Mouse (Mus musculus): ENCODE measurements around the gene Il27ra. TPM values are rescaled to one million over a fixed set of nuclear protein-coding genes. Genes with fewer than 3 reads are reported as not detected.

Il27ra gene
- polyA plus RNA-seq, 1 experiment from 2014 or later: 0.87 TPM

DNA sequence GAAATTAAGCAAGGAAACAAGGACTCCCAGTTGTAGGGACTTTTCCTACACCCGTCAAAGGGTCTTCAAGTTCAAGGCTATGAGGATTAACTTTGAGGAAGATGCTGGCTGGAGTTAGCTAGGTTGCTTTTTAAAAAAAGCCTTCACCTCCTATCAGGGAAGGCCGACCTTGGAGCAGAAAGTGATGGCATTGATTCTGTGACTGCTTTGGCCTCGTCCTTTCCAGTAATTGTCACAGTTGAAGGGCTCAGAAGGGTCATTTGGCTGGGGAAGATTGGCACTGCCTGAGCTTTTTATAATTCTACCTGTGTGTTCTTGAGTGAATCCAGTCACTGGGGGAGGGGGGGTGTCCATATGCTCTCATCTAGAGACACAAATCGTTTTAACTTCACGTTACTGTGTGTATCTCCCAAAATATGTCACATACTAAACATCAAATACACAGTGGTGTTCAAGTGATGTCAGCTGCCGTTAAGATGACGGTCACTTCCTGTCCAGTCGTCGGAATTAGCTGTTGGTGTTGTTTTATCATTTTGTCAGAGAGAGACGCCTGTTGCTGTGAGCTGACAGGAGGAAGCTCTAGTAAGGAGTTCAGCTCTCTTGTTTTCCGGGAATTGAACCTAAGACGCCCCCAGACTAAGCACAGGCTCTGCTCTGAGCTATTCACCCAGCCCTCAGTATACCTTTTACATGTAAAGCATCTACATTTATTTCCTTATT lies 26.1 kb upstream of the Il27ra start:
- Histone ChIP-seq H3K27ac (ENCODE audit: low read length) (no peak overlapping the region; the same call in 1 of the 2 replicates), H3K9me3 (replicated peaks; ENCODE audit: control insufficient read depth, low read length) (no peaks in the 10 kb centered on the region), H3K4me2 (ENCODE audit: low read depth, low read length) (no peak overlapping the region), H3K4me3 (ENCODE audit: low read depth, low read length) (no peak overlapping the region), H3K9ac (ENCODE audit: low read depth, low read length) (no peak overlapping the region), H3K36me3 (ENCODE audit: control insufficient read depth, insufficient read depth) (no peaks in the 10 kb centered on the region), H3K4me1 (ENCODE audit: control insufficient read depth, low read depth, low read length) (peaks cover 30% of the 10 kb centered on the region), H3K27me3 (ENCODE audit: control insufficient read depth, insufficient read depth, low read depth, low read length) (no peaks in the 10 kb centered on the region)
- WGBS (ENCODE audit: insufficient replicate concordance): 37% methylated on average over 12 of the region's 12 CpGs
- no peak for ATAC-seq (ENCODE audit: low read depth)

DNA sequence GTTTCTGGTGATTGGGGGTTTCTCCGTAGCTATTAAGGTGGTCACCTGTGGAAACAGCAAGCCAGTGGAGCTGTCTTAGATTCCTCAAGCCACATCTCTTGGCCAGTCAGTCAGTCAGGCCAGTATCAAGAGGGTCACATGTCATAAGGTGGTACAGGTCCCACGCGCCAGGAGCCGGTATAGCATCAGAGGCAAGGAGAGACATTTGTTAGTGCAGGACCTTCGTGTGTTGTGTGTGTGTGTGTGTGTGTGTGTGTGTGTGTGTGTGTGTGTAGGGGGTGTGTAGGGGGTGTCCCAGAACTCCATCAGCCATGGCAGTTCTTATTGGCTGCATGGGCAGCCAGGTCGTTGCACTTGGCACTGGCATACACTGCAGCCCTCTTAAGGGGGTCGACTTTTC lies 25.5 kb upstream of the Il27ra start:
- no peaks in the 10 kb centered on the region for H3K27me3 ChIP-seq (ENCODE audit: control insufficient read depth, insufficient read depth, low read depth, low read length)
- WGBS (ENCODE audit: insufficient replicate concordance): 68% methylated on average over 7 of the region's 7 CpGs
- peaks cover 30% of the 10 kb centered on the region for H3K4me1 ChIP-seq (ENCODE audit: control insufficient read depth, low read depth, low read length)
- H3K36me3 ChIP-seq (ENCODE audit: control insufficient read depth, insufficient read depth): no peaks in the 10 kb centered on the region
- H3K4me3 ChIP-seq (ENCODE audit: low read depth, low read length): peak overlapping the region; percentile 99
- H3K4me2 ChIP-seq (ENCODE audit: low read depth, low read length): peak overlapping the region; percentile 98
- no peaks in the 10 kb centered on the region for H3K9me3 ChIP-seq (replicated peaks; ENCODE audit: control insufficient read depth, low read length)
- ATAC-seq (ENCODE audit: low read depth): no peak
- H3K27ac ChIP-seq (ENCODE audit: low read length): peak overlapping the region; percentile 43; the same call in 1 of the 2 replicates
- H3K9ac ChIP-seq (ENCODE audit: low read depth, low read length): peak overlapping the region; percentile 33; the same call in 1 of the 2 replicates

DNA sequence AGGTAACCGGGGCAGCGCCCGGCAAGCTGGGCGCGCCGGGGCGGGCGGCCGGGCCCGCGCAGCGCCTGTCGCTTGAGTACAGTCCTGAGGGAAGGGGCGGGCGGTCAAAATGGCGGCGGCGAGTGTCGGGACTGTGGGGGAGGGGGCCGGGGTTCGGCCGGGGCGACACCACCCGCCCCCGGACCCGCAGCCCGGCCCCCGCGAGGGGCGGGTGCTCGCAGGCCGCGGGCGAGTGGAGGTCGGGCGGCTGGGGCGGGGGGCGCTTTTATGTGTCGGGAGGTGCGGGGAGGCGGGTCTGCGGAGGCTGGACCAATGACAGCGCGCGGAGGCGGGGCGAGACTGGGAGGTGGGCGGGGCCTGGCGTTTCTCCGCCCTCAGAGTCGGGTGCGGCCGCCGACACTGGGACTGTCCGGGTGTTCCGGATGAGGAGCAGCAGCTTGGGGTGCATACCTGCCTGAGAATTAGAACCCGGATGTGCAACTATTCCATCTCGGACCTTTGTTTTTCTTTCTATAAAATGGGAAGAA lies 24.7 kb upstream of the Il27ra start:
- no peaks in the 10 kb centered on the region for H3K36me3 ChIP-seq (ENCODE audit: control insufficient read depth, insufficient read depth)
- ATAC-seq (ENCODE audit: low read depth): peak; percentile 65
- H3K4me2 ChIP-seq (ENCODE audit: low read depth, low read length): peak overlapping the region; percentile 98
- under 1% methylated on average over 57 of the region's 58 CpGs for whole genome bisulfite sequencing (ENCODE audit: insufficient replicate concordance)
- H3K9me3 ChIP-seq (replicated peaks; ENCODE audit: control insufficient read depth, low read length): no peaks in the 10 kb centered on the region
- H3K27ac ChIP-seq (ENCODE audit: low read length): peak overlapping the region; percentile 99
- no peaks in the 10 kb centered on the region for H3K27me3 ChIP-seq (ENCODE audit: control insufficient read depth, insufficient read depth, low read depth, low read length)
- peak overlapping the region; percentile 91 for H3K9ac ChIP-seq (ENCODE audit: low read depth, low read length)
- peaks cover 30% of the 10 kb centered on the region for H3K4me1 ChIP-seq (ENCODE audit: control insufficient read depth, low read depth, low read length)
- peak overlapping the region; percentile 99 for H3K4me3 ChIP-seq (ENCODE audit: low read depth, low read length)

DNA sequence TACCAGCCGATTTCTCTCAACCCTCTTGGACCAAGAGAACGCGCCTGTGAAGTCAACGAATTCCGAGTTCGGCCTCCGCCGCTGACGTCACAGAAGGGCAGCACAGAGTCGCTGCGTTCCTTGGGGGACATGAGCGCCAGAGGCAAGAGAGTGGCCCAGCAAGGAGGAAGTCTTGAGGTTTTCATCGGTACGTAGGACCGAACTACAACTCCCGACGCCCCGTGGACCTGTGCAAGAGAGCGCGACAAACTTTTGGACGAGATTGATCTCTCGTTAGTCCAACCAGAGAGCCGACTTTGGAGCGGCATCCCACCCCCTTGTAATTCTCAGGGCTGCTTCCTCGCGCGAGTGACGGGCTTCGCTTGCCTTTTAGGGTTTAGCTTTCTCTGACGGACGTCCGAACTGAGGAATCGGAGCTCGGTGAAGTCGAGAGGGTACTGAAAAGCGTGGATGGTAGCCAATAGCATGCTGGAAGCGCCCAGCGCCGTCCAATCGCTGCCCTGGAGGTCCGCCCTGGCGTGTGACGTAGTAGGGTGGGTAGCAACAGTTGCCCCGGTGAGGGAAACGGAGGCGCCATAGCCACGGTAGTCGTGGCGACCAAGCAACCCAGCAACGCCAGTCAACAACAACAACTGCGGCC lies 24.0 kb upstream of the Il27ra start, which contains the start of gene Rfx1:
Rfx1 (plus strand) TSS at position 544 of the 640 bp plus-strand sequence.
- ATAC-seq (ENCODE audit: low read depth): peak; percentile 94
- peak within 1 kb of the TSS; percentile 99 for H3K27ac ChIP-seq (ENCODE audit: low read length)
- no peaks in the 10 kb centered on the region for H3K27me3 ChIP-seq (ENCODE audit: control insufficient read depth, insufficient read depth, low read depth, low read length)
- H3K9me3 ChIP-seq (replicated peaks; ENCODE audit: control insufficient read depth, low read length): no peaks in the 10 kb centered on the region
- H3K4me3 ChIP-seq (ENCODE audit: low read depth, low read length): peak within 1 kb of the TSS; percentile 99
- WGBS (ENCODE audit: insufficient replicate concordance): under 1% methylated on average over 51 of the region's 51 CpGs
- no peaks in the 10 kb centered on the region for H3K36me3 ChIP-seq (ENCODE audit: control insufficient read depth, insufficient read depth)
- peak within 1 kb of the TSS; percentile 98 for H3K4me2 ChIP-seq (ENCODE audit: low read depth, low read length)
- peak within 1 kb of the TSS; percentile 91 for H3K9ac ChIP-seq (ENCODE audit: low read depth, low read length)
- H3K4me1 ChIP-seq (ENCODE audit: control insufficient read depth, low read depth, low read length): peaks cover 30% of the 10 kb centered on the region

DNA sequence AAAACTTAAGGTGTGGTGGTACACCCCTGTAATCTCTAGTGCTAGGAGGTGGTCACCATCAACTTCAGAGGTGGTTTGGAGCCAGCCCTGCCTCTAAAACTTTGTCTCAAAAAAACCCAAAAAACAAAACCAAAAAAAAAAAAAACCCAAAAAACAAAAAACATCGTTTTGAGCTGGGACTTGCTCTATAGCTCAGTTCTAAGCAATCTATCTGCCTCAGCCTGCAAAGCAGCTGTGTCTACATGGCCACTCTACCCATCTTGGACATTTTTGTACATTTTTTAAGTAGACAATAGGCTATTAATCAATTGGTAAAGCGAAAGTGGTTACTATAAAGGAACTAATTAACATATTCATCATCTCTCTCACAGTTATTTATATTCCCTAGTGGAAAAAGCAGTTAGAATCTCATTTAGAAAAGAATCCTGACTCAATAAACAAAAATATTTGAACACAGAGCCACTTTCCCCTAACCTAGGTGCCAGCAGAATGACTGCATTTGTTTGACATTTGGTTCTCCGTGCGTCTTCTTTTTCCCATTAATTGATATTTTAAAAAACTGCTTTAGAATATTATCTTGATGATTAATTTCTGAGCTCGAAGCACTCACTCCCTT lies 23.2 kb upstream of the Il27ra start:
- H3K36me3 ChIP-seq (ENCODE audit: control insufficient read depth, insufficient read depth): no peaks in the 10 kb centered on the region
- peaks cover 27% of the 10 kb centered on the region for H3K4me1 ChIP-seq (ENCODE audit: control insufficient read depth, low read depth, low read length)
- no peaks in the 10 kb centered on the region for H3K9me3 ChIP-seq (replicated peaks; ENCODE audit: control insufficient read depth, low read length)
- H3K9ac ChIP-seq (ENCODE audit: low read depth, low read length): peak overlapping the region; percentile 91
- 21% methylated on average over 5 of the region's 5 CpGs for WGBS (ENCODE audit: insufficient replicate concordance)
- peak overlapping the region; percentile 99 for H3K27ac ChIP-seq (ENCODE audit: low read length)
- H3K27me3 ChIP-seq (ENCODE audit: control insufficient read depth, insufficient read depth, low read depth, low read length): no peaks in the 10 kb centered on the region
- peak overlapping the region; percentile 99 for H3K4me3 ChIP-seq (ENCODE audit: low read depth, low read length)
- peak overlapping the region; percentile 98 for H3K4me2 ChIP-seq (ENCODE audit: low read depth, low read length)
- ATAC-seq (ENCODE audit: low read depth): no peak

DNA sequence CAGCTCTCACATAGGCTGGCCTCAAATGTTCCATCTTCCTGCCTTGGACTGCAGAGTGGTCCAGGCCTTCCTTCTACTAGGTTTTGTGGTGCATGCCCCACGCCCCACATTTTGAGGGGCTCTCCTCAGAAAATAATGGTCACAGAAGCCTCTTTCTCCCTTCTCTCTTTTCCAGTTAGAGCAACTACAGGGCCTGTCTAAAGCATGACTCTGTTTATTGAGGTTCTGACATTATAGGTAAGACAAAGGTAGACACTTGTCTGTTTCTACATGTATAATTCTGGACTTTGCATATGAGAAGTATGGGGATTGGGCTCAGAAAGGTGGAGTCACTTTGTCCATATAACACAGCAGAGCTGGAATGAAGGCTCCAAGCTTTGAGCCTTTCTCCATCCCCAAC lies 22.6 kb upstream of the Il27ra start, which contains the start of gene Gm10643:
Gm10643 (minus strand) TSS at position 101 of the 400 bp plus-strand sequence.
- Histone ChIP-seq H3K36me3 (ENCODE audit: control insufficient read depth, insufficient read depth) (no peaks in the 10 kb centered on the region), H3K27ac (ENCODE audit: low read length) (peak within 1 kb of the TSS; percentile 99), H3K4me2 (ENCODE audit: low read depth, low read length) (peak within 1 kb of the TSS; percentile 98), H3K9ac (ENCODE audit: low read depth, low read length) (peak within 1 kb of the TSS; percentile 91), H3K9me3 (replicated peaks; ENCODE audit: control insufficient read depth, low read length) (no peaks in the 10 kb centered on the region), H3K27me3 (ENCODE audit: control insufficient read depth, insufficient read depth, low read depth, low read length) (no peaks in the 10 kb centered on the region), H3K4me3 (ENCODE audit: low read depth, low read length) (peak within 1 kb of the TSS; percentile 99), H3K4me1 (ENCODE audit: control insufficient read depth, low read depth, low read length) (peaks cover 24% of the 10 kb centered on the region)
- 76% methylated on average over 1 of the region's 1 CpGs for WGBS (ENCODE audit: insufficient replicate concordance)
- no peak for ATAC-seq (ENCODE audit: low read depth)

DNA sequence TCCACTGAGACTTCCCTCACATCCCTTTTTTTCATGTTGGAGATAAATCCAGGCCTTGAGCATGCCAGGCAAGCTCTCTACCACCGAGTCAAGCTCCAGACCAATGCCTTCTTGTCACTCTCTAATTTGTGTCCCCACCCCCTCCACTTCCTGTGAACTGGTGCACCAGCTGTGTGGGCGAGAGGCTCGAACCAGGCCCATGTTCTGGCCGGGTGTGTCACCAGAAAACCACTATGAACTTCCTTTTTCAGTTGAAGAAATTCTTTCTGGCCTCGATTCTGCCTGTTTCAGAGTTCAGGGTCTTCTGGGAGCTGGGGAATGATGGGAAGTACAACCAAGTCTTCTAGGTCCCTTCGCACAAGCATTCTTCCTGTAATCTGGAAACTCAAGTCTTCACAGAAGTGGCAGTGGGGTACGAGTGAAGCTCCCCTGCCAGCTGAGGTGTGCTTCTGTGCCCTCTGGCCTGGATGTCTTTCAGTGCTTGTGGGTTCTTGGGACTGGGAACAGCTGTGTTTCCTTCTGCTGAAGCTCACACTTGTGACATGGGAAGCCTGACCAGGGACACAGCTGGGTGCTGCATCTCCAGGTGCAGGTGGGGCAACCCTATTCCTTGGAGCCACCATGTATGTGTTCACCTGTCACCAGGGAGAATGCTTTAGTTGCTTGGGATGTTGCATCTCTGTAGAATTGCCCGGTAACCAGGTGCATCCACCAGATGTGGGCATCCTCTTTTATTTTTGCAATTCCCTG lies 21.6 kb upstream of the Il27ra start:
- no peak overlapping the region for H3K4me2 ChIP-seq (ENCODE audit: low read depth, low read length)
- 33% methylated on average over 8 of the region's 8 CpGs for WGBS (ENCODE audit: insufficient replicate concordance)

DNA sequence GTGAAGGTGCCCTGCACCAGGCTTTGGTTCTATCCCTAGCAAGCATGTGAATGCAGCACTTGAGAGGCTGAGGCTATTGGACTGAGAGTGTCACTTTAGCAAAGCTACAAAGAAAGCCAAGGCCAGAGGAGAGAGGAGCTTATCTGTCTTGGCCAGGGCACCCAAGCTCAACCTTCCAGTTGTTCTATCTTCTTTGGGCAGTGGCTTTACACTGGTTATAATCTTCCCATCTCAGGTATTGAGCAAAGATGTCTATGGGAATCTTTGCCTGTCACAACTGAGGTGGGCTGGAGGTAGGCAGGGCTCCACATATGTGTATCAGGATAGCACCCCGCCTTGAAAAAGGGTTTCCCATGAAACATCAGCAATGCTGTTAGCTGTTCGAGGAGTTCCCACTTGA lies 17.9 kb upstream of the Il27ra start:
- H3K4me2 ChIP-seq (ENCODE audit: low read depth, low read length): no peak overlapping the region
- H3K27ac ChIP-seq (ENCODE audit: low read length): no peak overlapping the region
- no peaks in the 10 kb centered on the region for H3K36me3 ChIP-seq (ENCODE audit: control insufficient read depth, insufficient read depth)
- no peaks in the 10 kb centered on the region for H3K9me3 ChIP-seq (replicated peaks; ENCODE audit: control insufficient read depth, low read length)
- no peak overlapping the region for H3K9ac ChIP-seq (ENCODE audit: low read depth, low read length)
- ATAC-seq (ENCODE audit: low read depth): peak; percentile 47
- WGBS (ENCODE audit: insufficient replicate concordance): 28% methylated on average over 2 of the region's 2 CpGs
- H3K4me3 ChIP-seq (ENCODE audit: low read depth, low read length): no peak overlapping the region
- no peaks in the 10 kb centered on the region for H3K27me3 ChIP-seq (ENCODE audit: control insufficient read depth, insufficient read depth, low read depth, low read length)
- peaks cover 3% of the 10 kb centered on the region; the same call in 1 of the 2 replicates for H3K4me1 ChIP-seq (ENCODE audit: control insufficient read depth, low read depth, low read length)

More for the DNA sequence above, 21.6 kb upstream of the Il27ra start:
- Histone ChIP-seq H3K27me3 (ENCODE audit: control insufficient read depth, insufficient read depth, low read depth, low read length) (no peaks in the 10 kb centered on the region), H3K27ac (ENCODE audit: low read length) (no peak overlapping the region), H3K9me3 (replicated peaks; ENCODE audit: control insufficient read depth, low read length) (no peaks in the 10 kb centered on the region), H3K4me3 (ENCODE audit: low read depth, low read length) (no peak overlapping the region), H3K4me1 (ENCODE audit: control insufficient read depth, low read depth, low read length) (peaks cover 24% of the 10 kb centered on the region), H3K9ac (ENCODE audit: low read depth, low read length) (no peak overlapping the region), H3K36me3 (ENCODE audit: control insufficient read depth, insufficient read depth) (no peaks in the 10 kb centered on the region)
- no peak for ATAC-seq (ENCODE audit: low read depth)
